Mouse (Mus musculus) ES-Bruce4 (cell line): ENCODE data around the gene Thada.

Experiments
- CTCF ChIP-seq: IDR thresholded peaks from one replicate; pipeline ENCODE4 v1.8.1; 2011; ENCODE audit warnings: low read depth, low read length
- EP300 ChIP-seq: IDR thresholded peaks from 2 replicates; pipeline ENCODE4 v1.6.1; 2011; ENCODE audit warnings: low read depth, low read length; ENCODE audit not compliant: insufficient read depth

DNA sequence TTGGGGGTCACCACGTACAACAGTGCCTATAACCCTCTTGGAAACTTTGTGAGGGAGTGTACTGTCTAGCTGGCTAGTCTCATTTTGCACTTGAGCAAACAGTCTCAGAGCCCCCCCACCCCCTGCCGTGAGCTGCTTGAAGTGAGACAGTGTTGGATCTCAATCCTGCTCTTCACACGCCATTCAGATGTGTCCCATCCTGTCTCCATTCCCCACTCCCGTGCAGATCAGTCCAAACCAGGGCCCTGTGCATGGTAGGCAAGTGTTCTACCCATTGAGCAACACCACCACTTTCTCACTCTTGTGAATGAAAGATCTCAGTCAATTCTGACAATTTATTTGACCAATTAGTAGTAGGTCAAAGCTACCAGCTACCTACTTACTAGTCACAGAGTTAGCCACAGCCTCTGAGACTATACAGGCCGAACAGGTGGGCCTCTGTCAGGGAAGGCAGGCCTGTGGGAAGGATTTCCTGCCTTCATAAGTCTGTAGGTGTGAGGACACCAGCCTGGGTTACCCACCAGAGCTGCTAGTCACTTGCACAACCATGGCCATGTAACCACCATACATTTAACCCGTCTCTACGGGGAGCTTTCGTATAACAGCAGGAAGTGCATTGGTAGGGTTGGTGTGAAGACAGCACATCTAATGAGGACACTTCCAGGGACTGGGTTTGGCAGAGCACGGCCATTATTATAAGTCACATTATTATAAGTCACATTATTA lies 299.7 kb downstream of the Thada start:
- TF ChIP-seq EP300 (no peak), CTCF (no peak)
